Mouse (Mus musculus): Measurements from ENCODE around the gene Slc9a9. TPM values are rescaled to one million over a fixed set of nuclear protein-coding genes. Genes with fewer than 3 reads are reported as not detected.

Gene Slc9a9
- polyA plus RNA-seq, 1 experiment from 2014 or later, result 6.6 TPM

- Histone ChIP-seq H3K4me1 (ENCODE audit: control insufficient read depth, insufficient read depth, low read length) (no peaks in the 10 kb centered on the region), H3K9ac (ENCODE audit: low read depth, low read length) (no peak overlapping the region), H3K4me2 (ENCODE audit: low read length) (no peak overlapping the region), H3K9me3 (replicated peaks; ENCODE audit: control insufficient read depth, low read length, poor library complexity, severe bottlenecking) (no peaks in the 10 kb centered on the region), H3K27ac (ENCODE audit: low read length) (no peak overlapping the region), H3K27me3 (ENCODE audit: control insufficient read depth, insufficient read depth, low read depth, low read length) (no peaks in the 10 kb centered on the region), H3K36me3 (ENCODE audit: control insufficient read depth, insufficient read depth, low read length) (no peaks in the 10 kb centered on the region), H3K4me3 (ENCODE audit: low read depth, low read length) (no peak overlapping the region)
- WGBS, result 86% methylated on average over 6 of the region's 6 CpGs
- ATAC-seq, result no peak
Measured at GRCm38 (mm10) chr9:95255844-95256243, 586.1 kb downstream of the Slc9a9 start.

- Histone ChIP-seq H3K27me3 (ENCODE audit: control insufficient read depth, insufficient read depth, low read depth, low read length) (no peaks in the 10 kb centered on the region), H3K4me3 (ENCODE audit: low read depth, low read length) (no peak overlapping the region), H3K9ac (ENCODE audit: low read depth, low read length) (no peak overlapping the region), H3K9me3 (replicated peaks; ENCODE audit: control insufficient read depth, low read length, poor library complexity, severe bottlenecking) (no peaks in the 10 kb centered on the region), H3K4me2 (ENCODE audit: low read length) (no peak overlapping the region), H3K36me3 (ENCODE audit: control insufficient read depth, insufficient read depth, low read length) (no peaks in the 10 kb centered on the region), H3K4me1 (ENCODE audit: control insufficient read depth, insufficient read depth, low read length) (no peaks in the 10 kb centered on the region), H3K27ac (ENCODE audit: low read length) (no peak overlapping the region)
- 92% methylated on average over 21 of the region's 21 CpGs for WGBS
- ATAC-seq, result no peak
Measured at GRCm38 (mm10) chr9:95256680-95257316, 587.1 kb downstream of the Slc9a9 start.

- H3K9me3 ChIP-seq (replicated peaks; ENCODE audit: control insufficient read depth, low read length, poor library complexity, severe bottlenecking), result no peaks in the 10 kb centered on the region
- H3K36me3 ChIP-seq (ENCODE audit: control insufficient read depth, insufficient read depth, low read length), result no peaks in the 10 kb centered on the region
- no peak overlapping the region for H3K27ac ChIP-seq (ENCODE audit: low read length)
- H3K4me3 ChIP-seq (ENCODE audit: low read depth, low read length), result no peak overlapping the region
- no peak for ATAC-seq
- WGBS, result 47% methylated on average over 3 of the region's 3 CpGs
- H3K4me1 ChIP-seq (ENCODE audit: control insufficient read depth, insufficient read depth, low read length), result peaks cover 5% of the 10 kb centered on the region
- no peak overlapping the region for H3K4me2 ChIP-seq (ENCODE audit: low read length)
- no peak overlapping the region for H3K9ac ChIP-seq (ENCODE audit: low read depth, low read length)
- H3K27me3 ChIP-seq (ENCODE audit: control insufficient read depth, insufficient read depth, low read depth, low read length), result no peaks in the 10 kb centered on the region
Measured at GRCm38 (mm10) chr9:95262851-95263250, 593.1 kb downstream of the Slc9a9 start.

DNA sequence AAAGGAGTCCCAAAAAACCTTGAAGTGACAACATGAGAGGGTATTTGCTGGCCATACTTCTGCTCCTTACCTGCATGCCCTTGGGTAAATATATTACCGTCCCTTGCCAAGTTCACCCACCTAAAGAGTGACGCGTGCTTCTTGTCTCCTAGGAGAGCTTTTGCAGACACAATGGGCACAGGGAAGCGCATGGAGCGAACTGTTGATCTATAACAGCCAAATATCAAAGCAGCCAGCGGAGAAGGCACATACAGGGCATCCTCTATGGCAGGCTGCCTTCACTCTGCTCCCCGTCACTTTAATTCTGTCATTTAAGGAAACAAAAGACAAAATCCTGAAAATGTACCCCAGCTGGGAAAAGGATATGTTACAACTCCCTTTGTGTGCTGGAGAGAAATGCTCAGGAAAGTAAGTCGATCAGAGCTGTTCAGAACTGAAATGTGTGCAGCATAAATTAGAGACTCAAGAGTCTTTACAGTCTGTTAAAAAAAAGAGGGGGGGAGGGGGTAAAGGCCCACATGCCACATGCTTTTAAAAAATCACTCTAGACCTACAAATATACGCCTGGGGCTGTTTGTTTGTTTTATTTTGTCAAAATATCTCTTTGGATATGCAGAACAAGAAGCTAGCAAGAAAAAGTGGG lies 594.3 kb downstream of the Slc9a9 start:
- Histone ChIP-seq H3K36me3 (ENCODE audit: control insufficient read depth, insufficient read depth, low read length) (no peaks in the 10 kb centered on the region), H3K4me2 (ENCODE audit: low read length) (no peak overlapping the region), H3K27ac (ENCODE audit: low read length) (peak overlapping the region; percentile 36; the same call in 1 of the 2 replicates), H3K4me3 (ENCODE audit: low read depth, low read length) (no peak overlapping the region), H3K4me1 (ENCODE audit: control insufficient read depth, insufficient read depth, low read length) (peaks cover 5% of the 10 kb centered on the region), H3K9me3 (replicated peaks; ENCODE audit: control insufficient read depth, low read length, poor library complexity, severe bottlenecking) (no peaks in the 10 kb centered on the region), H3K9ac (ENCODE audit: low read depth, low read length) (no peak overlapping the region), H3K27me3 (ENCODE audit: control insufficient read depth, insufficient read depth, low read depth, low read length) (no peaks in the 10 kb centered on the region)
- WGBS, result 41% methylated on average over 9 of the region's 9 CpGs
- no peak for ATAC-seq

GRCm38 (mm10) chr9:95266179-95266578 lies 596.5 kb downstream of the Slc9a9 start:
- ATAC-seq, result no peak
- H3K9ac ChIP-seq (ENCODE audit: low read depth, low read length), result no peak overlapping the region
- H3K9me3 ChIP-seq (replicated peaks; ENCODE audit: control insufficient read depth, low read length, poor library complexity, severe bottlenecking), result no peaks in the 10 kb centered on the region
- H3K4me3 ChIP-seq (ENCODE audit: low read depth, low read length), result no peak overlapping the region
- no peak overlapping the region for H3K4me2 ChIP-seq (ENCODE audit: low read length)
- WGBS, result 37% methylated on average over 2 of the region's 2 CpGs
- H3K27ac ChIP-seq (ENCODE audit: low read length), result no peak overlapping the region
- peaks cover 5% of the 10 kb centered on the region for H3K4me1 ChIP-seq (ENCODE audit: control insufficient read depth, insufficient read depth, low read length)
- no peaks in the 10 kb centered on the region for H3K36me3 ChIP-seq (ENCODE audit: control insufficient read depth, insufficient read depth, low read length)
- no peaks in the 10 kb centered on the region for H3K27me3 ChIP-seq (ENCODE audit: control insufficient read depth, insufficient read depth, low read depth, low read length)

DNA sequence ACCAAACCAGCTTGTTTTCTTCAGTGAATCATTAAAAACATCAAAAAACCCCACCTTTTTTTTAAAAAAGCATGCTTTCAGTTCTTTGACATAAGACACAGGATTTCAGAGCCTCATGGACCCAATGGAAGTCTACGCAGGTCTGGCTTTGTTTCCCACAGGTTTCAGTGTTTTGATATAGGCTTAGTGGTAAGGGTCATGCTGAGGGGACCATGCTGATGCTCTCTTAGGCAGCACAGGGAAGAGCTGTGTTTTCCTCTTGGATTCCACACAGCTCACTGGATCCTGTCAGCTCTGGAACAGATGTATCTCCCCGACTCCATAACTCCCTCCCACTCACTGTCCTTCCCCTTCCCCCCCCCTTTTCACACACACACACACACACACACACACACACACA lies 597.2 kb downstream of the Slc9a9 start:
- H3K4me2 ChIP-seq (ENCODE audit: low read length), result no peak overlapping the region
- H3K27ac ChIP-seq (ENCODE audit: low read length), result no peak overlapping the region
- no peaks in the 10 kb centered on the region for H3K27me3 ChIP-seq (ENCODE audit: control insufficient read depth, insufficient read depth, low read depth, low read length)
- no peak; the same call in 1 of the 2 replicates for ATAC-seq
- no peak overlapping the region for H3K4me3 ChIP-seq (ENCODE audit: low read depth, low read length)
- H3K9me3 ChIP-seq (replicated peaks; ENCODE audit: control insufficient read depth, low read length, poor library complexity, severe bottlenecking), result no peaks in the 10 kb centered on the region
- no peaks in the 10 kb centered on the region for H3K36me3 ChIP-seq (ENCODE audit: control insufficient read depth, insufficient read depth, low read length)
- WGBS, result 61% methylated on average over 2 of the region's 2 CpGs
- H3K9ac ChIP-seq (ENCODE audit: low read depth, low read length), result no peak overlapping the region
- peaks cover 5% of the 10 kb centered on the region for H3K4me1 ChIP-seq (ENCODE audit: control insufficient read depth, insufficient read depth, low read length)

DNA sequence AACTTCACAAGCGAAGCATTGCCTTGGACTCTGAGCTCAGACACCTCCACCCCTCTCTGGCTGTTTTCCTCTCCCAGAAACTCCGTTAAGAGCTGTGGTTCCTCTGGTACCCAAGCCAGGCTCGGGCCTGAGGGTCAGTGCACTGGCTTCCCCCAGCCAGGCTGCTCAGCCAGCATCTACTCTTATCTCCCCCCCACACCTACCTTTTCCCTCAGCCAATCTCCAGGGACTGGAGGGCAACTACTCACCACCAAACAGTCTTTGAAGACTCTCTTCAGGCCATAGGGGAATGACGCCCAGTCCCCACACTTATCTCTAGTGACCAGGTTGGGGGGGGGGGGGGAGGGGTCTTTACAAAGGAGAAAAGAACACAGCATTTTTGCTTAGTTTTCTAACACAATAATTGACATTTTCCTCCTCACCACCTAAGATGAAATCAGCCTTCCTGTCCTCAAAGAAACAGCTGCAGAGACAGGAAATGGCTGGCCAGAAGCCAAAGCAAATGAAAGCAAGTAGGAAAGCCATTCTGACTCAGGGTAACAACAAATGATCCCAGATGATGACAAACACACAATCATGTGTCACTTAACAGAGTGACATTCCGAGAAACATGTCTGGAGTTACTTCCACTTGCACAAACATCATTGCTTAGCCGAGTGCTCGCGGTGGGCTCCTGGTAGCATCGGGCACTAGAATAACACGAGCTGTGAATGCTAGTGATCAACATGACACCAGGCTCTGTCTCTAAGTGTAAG lies 610.1 kb downstream of the Slc9a9 start:
- Histone ChIP-seq H3K27me3 (ENCODE audit: control insufficient read depth, insufficient read depth, low read depth, low read length) (no peaks in the 10 kb centered on the region), H3K27ac (ENCODE audit: low read length) (no peak overlapping the region), H3K9ac (ENCODE audit: low read depth, low read length) (no peak overlapping the region), H3K4me2 (ENCODE audit: low read length) (no peak overlapping the region), H3K9me3 (replicated peaks; ENCODE audit: control insufficient read depth, low read length, poor library complexity, severe bottlenecking) (no peaks in the 10 kb centered on the region), H3K4me3 (ENCODE audit: low read depth, low read length) (no peak overlapping the region), H3K4me1 (ENCODE audit: control insufficient read depth, insufficient read depth, low read length) (no peaks in the 10 kb centered on the region), H3K36me3 (ENCODE audit: control insufficient read depth, insufficient read depth, low read length) (no peaks in the 10 kb centered on the region)
- ATAC-seq, result no peak
- WGBS, result 84% methylated on average over 10 of the region's 10 CpGs

All from midbrain, embryonic 16.5 days (tissue).